ENCODE assay signal across 9 mouse cellular contexts in genomic region chr10:94480380-94481101, GRCm38 (mm10).
DNase-seq lines count a peak whose midpoint lies in the region; ATAC-seq and TF ChIP-seq lines count a peak whose summit lies in the region.
"Had no signal": no experiment of that assay in that cellular context is flagged by ENCODE, and none has a peak within 500 bp of the region (broad histone marks: within the 10 kb centered on the region; RNA-seq: fewer than 3 reads in every experiment).

No protein-coding gene starts in this region.

- H3K79me2 ChIP-seq in MEL (ENCODE audit: control insufficient read depth, insufficient read depth, low read length, poor library complexity): no peaks in the 10 kb centered on the region

- no peak overlapping the region for H3K4me3 ChIP-seq in MEL (ENCODE audit: control insufficient read depth in 1 of 2, insufficient read depth in 1 of 2, low read depth in 2 of 2, low read length in 2 of 2)
- H3K4me3 ChIP-seq in hindbrain, embryonic 12.5 days: no peak overlapping the region
- H3K4me3 ChIP-seq: erythroblast, embryonic 14.5 days had no signal

- no peak overlapping the region for H3K9ac ChIP-seq in MEL (ENCODE audit: control insufficient read depth, low read depth, low read length, poor library complexity, severe bottlenecking)
- H3K9ac ChIP-seq in hindbrain, embryonic 12.5 days: no peak overlapping the region

- TF ChIP-seq RAD21 in MEL (IDR thresholded peaks at IDR 0.05; ENCODE audit: low read depth, low read length): no peak

- H3K36me3 ChIP-seq in MEL (ENCODE audit: control insufficient read depth in 1 of 2, insufficient read depth in 2 of 2, low read length in 2 of 2): no peaks in the 10 kb centered on the region
- H3K36me3 ChIP-seq in hindbrain, embryonic 12.5 days: no peaks in the 10 kb centered on the region

- WGBS in hindbrain, embryonic 12.5 days: 89% methylated on average over 13 of the region's 13 CpGs

- H3K27ac ChIP-seq in MEL (ENCODE audit: control insufficient read depth, low read depth, low read length): no peak overlapping the region
- H3K27ac ChIP-seq in hindbrain, embryonic 12.5 days: no peak overlapping the region

- intact Hi-C loops in heart, postnatal 25 days (cut with DNase I): loop anchor here (1.0 to 5.0 kb wide), 2 partner anchors 18 to 97 kb away; no protein-coding TSS in a partner anchor

- no peak for TF ChIP-seq POLR2A in MEL (IDR thresholded peaks at IDR 0.05; ENCODE audit: control insufficient read depth in 1 of 2, insufficient read depth in 1 of 2, low read depth in 1 of 2, low read length in 2 of 2, poor library complexity in 1 of 2)

- DNase-seq in frontal cortex, postnatal 36 days (ENCODE audit: low spot score in 2 of 2): peak; percentile 53 to 67
- no peak for DNase-seq in frontal cortex, postnatal 14 days (ENCODE audit: low spot score in 2 of 2)
- peak; percentile 12 for DNase-seq in MEL (ENCODE audit: low read depth, low spot score)
- DNase-seq in cerebellum, adult 9-10 months: peak; percentile 82
- peak; percentile 59 for DNase-seq in heart, postnatal 25 days (ENCODE audit: low spot score)
- peak; percentile 52 for DNase-seq in right cerebral cortex, postnatal 25 days
- DNase-seq in spleen, postnatal 14 days (ENCODE audit: low spot score in 2 of 2): no peak

- no peak for TF ChIP-seq EP300 in MEL (IDR thresholded peaks at IDR 0.05; ENCODE audit: low read depth in 1 of 2, low read length in 2 of 2)

- H3K27me3 ChIP-seq in MEL (ENCODE audit: control insufficient read depth in 1 of 2, insufficient read depth in 2 of 2, low read length in 2 of 2): peaks cover 2 to 4% of the 10 kb centered on the region in 2 experiments
- H3K27me3 ChIP-seq in hindbrain, embryonic 12.5 days: no peaks in the 10 kb centered on the region

- no peak for TF ChIP-seq CTCF in MEL (IDR thresholded peaks at IDR 0.05 in 2 of 3, conservative IDR thresholded peaks at IDR 0.05 in 1 of 3; ENCODE audit: control insufficient read depth in 1 of 3, insufficient read depth in 1 of 3, low read depth in 2 of 3, low read length in 3 of 3, poor library complexity in 1 of 3, severe bottlenecking in 1 of 3)

- no peak for ATAC-seq in hindbrain, embryonic 12.5 days (ENCODE audit: low FRiP score)

- 0 out of 4 replicates have a peak, but pooled peaks cover 0 to 2% of the 10 kb centered on the region in 2 experiments for H3K4me1 ChIP-seq in MEL (ENCODE audit: control insufficient read depth in 1 of 2, insufficient read depth in 2 of 2, low read length in 2 of 2)
- H3K4me1 ChIP-seq in hindbrain, embryonic 12.5 days: no peaks in the 10 kb centered on the region

- H3K9me3 ChIP-seq in MEL (replicated peaks; ENCODE audit: insufficient read depth, low read length): no peaks in the 10 kb centered on the region
- 0 out of 2 replicates have a peak, but pooled peaks cover 8% of the 10 kb centered on the region for H3K9me3 ChIP-seq in hindbrain, embryonic 12.5 days (replicated peaks)

- no peak overlapping the region for H3K4me2 ChIP-seq in hindbrain, embryonic 12.5 days (replicated peaks)

TF ChIP-seq in MEL, 35 proteins besides CTCF, POLR2A, EP300 and RAD21:
- TF ChIP-seq USF2 (IDR thresholded peaks at IDR 0.05; ENCODE audit: borderline replicate concordance in 1 of 2, insufficient read depth in 1 of 2, low read depth in 1 of 2, low read length in 2 of 2) (no peak), NRF1 (IDR thresholded peaks at IDR 0.05; ENCODE audit: insufficient read depth, low read depth, low read length, poor library complexity, severe bottlenecking) (no peak), ZNF384 (IDR thresholded peaks at IDR 0.05; ENCODE audit: low read depth, low read length) (no peak), SIN3A (IDR thresholded peaks at IDR 0.05; ENCODE audit: low read length) (no peak), CHD1 (IDR thresholded peaks at IDR 0.05; ENCODE audit: low read depth, low read length) (no peak), SMC3 (IDR thresholded peaks at IDR 0.05; ENCODE audit: low read depth, low read length) (no peak), TAL1 (IDR thresholded peaks at IDR 0.05; ENCODE audit: low read length) (no peak), MAX (IDR thresholded peaks at IDR 0.05; ENCODE audit: low read length) (no peak), ZC3H11A (IDR thresholded peaks at IDR 0.05; ENCODE audit: low read depth, low read length) (no peak), TCF12 (IDR thresholded peaks at IDR 0.05; ENCODE audit: low read depth, low read length) (no peak)

Comparison
In these comparisons a context has a peak if more than half of its experiments do, and no peak if none do; other contexts are left out.
1. DNase-seq: peak in frontal cortex, postnatal 36 days (2 of 2), MEL (single experiment), cerebellum, adult 9-10 months (single experiment), heart, postnatal 25 days (single experiment) and right cerebral cortex, postnatal 25 days (single experiment); none in frontal cortex, postnatal 14 days (0 of 2) and spleen, postnatal 14 days (0 of 2).